Mouse (Mus musculus): Measurements from ENCODE around the gene Gm42421. TPM values are rescaled to one million over a fixed set of nuclear protein-coding genes. Genes with fewer than 3 reads are reported as not detected.

Gm42421 gene
- polyA plus RNA-seq, 1 experiment, result 0.25 TPM

- Histone ChIP-seq H3K4me3 (ENCODE audit: insufficient read depth, poor library complexity, severe bottlenecking) (no peak overlapping the region), H3ac (ENCODE audit: control insufficient read depth, insufficient read length, low read depth) (no peak overlapping the region), H3K27me3 (ENCODE audit: control insufficient read depth, insufficient read depth, insufficient read length) (peaks cover 8% of the 10 kb centered on the region), H3K79me3 (ENCODE audit: low read depth) (no peaks in the 10 kb centered on the region), H3K79me2 (ENCODE audit: control insufficient read depth, insufficient read depth) (no peaks in the 10 kb centered on the region), H3K36me3 (ENCODE audit: control insufficient read depth, insufficient read depth) (no peaks in the 10 kb centered on the region)
- TF ChIP-seq MYOG (IDR thresholded peaks at IDR 0.05; ENCODE audit: control insufficient read depth, extremely low read depth, insufficient read length) (no peak), FOSL1 (IDR thresholded peaks at IDR 0.05; ENCODE audit: insufficient read depth, low read length, poor library complexity, severe bottlenecking) (no peak), CEBPB (IDR thresholded peaks at IDR 0.05; ENCODE audit: low read depth) (no peak), MAX (IDR thresholded peaks at IDR 0.05) (no peak), MYOD1 (IDR thresholded peaks at IDR 0.05; ENCODE audit: control insufficient read depth, insufficient read length, low read depth) (no peak), USF1 (IDR thresholded peaks at IDR 0.05; ENCODE audit: low read depth) (no peak), CTCF (IDR thresholded peaks at IDR 0.05; ENCODE audit: control insufficient read depth, insufficient read depth, insufficient read length) (no peak)
Observed at GRCm38 (mm10) chr5:143975631-143975933, 47.6 kb downstream of the Gm42421 start.

DNA sequence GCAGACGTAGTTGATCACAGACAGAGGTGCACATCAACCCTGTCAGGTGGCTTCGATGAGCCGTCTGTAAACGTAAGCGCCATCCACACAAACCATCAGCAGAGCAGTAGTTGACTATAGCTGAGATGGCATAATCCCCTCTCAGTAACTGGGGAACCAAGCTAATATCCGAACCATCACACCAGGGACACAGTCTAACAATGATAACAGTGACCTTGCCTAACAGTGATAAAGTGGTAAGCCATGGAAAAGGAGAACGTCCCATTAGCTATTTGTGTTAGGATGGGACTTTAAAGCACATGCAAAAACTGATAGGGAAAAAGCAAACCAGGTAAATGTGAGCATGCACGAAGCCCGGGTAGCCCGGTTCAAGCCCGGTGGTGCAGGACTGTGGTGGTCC, 48.3 kb downstream of the Gm42421 start:
- no peaks in the 10 kb centered on the region for H3K79me3 ChIP-seq (ENCODE audit: low read depth)
- no peak for TF ChIP-seq MAX (IDR thresholded peaks at IDR 0.05)
- no peak for TF ChIP-seq MYOD1 (IDR thresholded peaks at IDR 0.05; ENCODE audit: control insufficient read depth, insufficient read length, low read depth)
- TF ChIP-seq CTCF (IDR thresholded peaks at IDR 0.05; ENCODE audit: control insufficient read depth, insufficient read depth, insufficient read length), result no peak
- no peak for TF ChIP-seq CEBPB (IDR thresholded peaks at IDR 0.05; ENCODE audit: low read depth)
- TF ChIP-seq USF1 (IDR thresholded peaks at IDR 0.05; ENCODE audit: low read depth), result no peak
- TF ChIP-seq MYOG (IDR thresholded peaks at IDR 0.05; ENCODE audit: control insufficient read depth, extremely low read depth, insufficient read length), result no peak
- TF ChIP-seq FOSL1 (IDR thresholded peaks at IDR 0.05; ENCODE audit: insufficient read depth, low read length, poor library complexity, severe bottlenecking), result no peak
- H3ac ChIP-seq (ENCODE audit: control insufficient read depth, insufficient read length, low read depth), result no peak overlapping the region
- peaks cover 5% of the 10 kb centered on the region for H3K27me3 ChIP-seq (ENCODE audit: control insufficient read depth, insufficient read depth, insufficient read length)
- H3K79me2 ChIP-seq (ENCODE audit: control insufficient read depth, insufficient read depth), result no peaks in the 10 kb centered on the region
- no peak overlapping the region for H3K4me3 ChIP-seq (ENCODE audit: insufficient read depth, poor library complexity, severe bottlenecking)
- no peaks in the 10 kb centered on the region for H3K36me3 ChIP-seq (ENCODE audit: control insufficient read depth, insufficient read depth)

- no peak for TF ChIP-seq CEBPB (IDR thresholded peaks at IDR 0.05; ENCODE audit: low read depth)
- TF ChIP-seq FOSL1 (IDR thresholded peaks at IDR 0.05; ENCODE audit: insufficient read depth, low read length, poor library complexity, severe bottlenecking), result no peak
- TF ChIP-seq MAX (IDR thresholded peaks at IDR 0.05), result no peak
- TF ChIP-seq USF1 (IDR thresholded peaks at IDR 0.05; ENCODE audit: low read depth), result no peak
- no peak for TF ChIP-seq MYOD1 (IDR thresholded peaks at IDR 0.05; ENCODE audit: control insufficient read depth, insufficient read length, low read depth)
- TF ChIP-seq MYOG (IDR thresholded peaks at IDR 0.05; ENCODE audit: control insufficient read depth, extremely low read depth, insufficient read length), result no peak
- no peak for TF ChIP-seq CTCF (IDR thresholded peaks at IDR 0.05; ENCODE audit: control insufficient read depth, insufficient read depth, insufficient read length)
- H3K79me2 ChIP-seq (ENCODE audit: control insufficient read depth, insufficient read depth), result no peaks in the 10 kb centered on the region
- H3K4me3 ChIP-seq (ENCODE audit: insufficient read depth, poor library complexity, severe bottlenecking), result no peak overlapping the region
- H3K27me3 ChIP-seq (ENCODE audit: control insufficient read depth, insufficient read depth, insufficient read length), result peaks cover 5% of the 10 kb centered on the region
- no peak overlapping the region for H3ac ChIP-seq (ENCODE audit: control insufficient read depth, insufficient read length, low read depth)
- no peaks in the 10 kb centered on the region for H3K36me3 ChIP-seq (ENCODE audit: control insufficient read depth, insufficient read depth)
- no peaks in the 10 kb centered on the region for H3K79me3 ChIP-seq (ENCODE audit: low read depth)
Observed at GRCm38 (mm10) chr5:143976726-143977431, 48.9 kb downstream of the Gm42421 start.

DNA sequence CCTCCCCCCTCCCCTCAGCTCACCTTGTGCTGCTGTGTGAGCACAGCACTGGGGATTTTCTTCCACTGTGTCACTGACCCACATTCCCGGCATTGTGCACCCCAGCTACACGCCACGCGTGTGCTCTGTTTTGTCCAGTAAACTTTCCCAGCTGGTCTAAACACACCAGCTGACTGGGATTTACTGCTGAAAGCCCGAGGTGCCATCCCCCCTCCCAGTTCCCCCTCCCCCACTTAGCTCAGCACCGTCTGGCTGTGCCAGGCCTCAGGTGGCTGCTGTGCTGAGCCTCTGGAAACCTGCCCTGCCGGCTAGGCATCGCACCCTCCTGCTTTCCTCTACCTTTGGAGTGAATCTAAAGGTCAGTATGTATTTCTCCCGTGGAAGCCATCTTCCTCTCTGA, 52.9 kb downstream of the Gm42421 start:
- H3K27me3 ChIP-seq (ENCODE audit: control insufficient read depth, insufficient read depth, insufficient read length), result peaks cover 5% of the 10 kb centered on the region
- TF ChIP-seq MAX (IDR thresholded peaks at IDR 0.05), result no peak
- no peak for TF ChIP-seq CTCF (IDR thresholded peaks at IDR 0.05; ENCODE audit: control insufficient read depth, insufficient read depth, insufficient read length)
- no peak for TF ChIP-seq CEBPB (IDR thresholded peaks at IDR 0.05; ENCODE audit: low read depth)
- TF ChIP-seq FOSL1 (IDR thresholded peaks at IDR 0.05; ENCODE audit: insufficient read depth, low read length, poor library complexity, severe bottlenecking), result no peak
- no peak for TF ChIP-seq USF1 (IDR thresholded peaks at IDR 0.05; ENCODE audit: low read depth)
- TF ChIP-seq MYOD1 (IDR thresholded peaks at IDR 0.05; ENCODE audit: control insufficient read depth, insufficient read length, low read depth), result no peak
- no peak for TF ChIP-seq MYOG (IDR thresholded peaks at IDR 0.05; ENCODE audit: control insufficient read depth, extremely low read depth, insufficient read length)
- no peaks in the 10 kb centered on the region for H3K79me2 ChIP-seq (ENCODE audit: control insufficient read depth, insufficient read depth)
- no peak overlapping the region for H3ac ChIP-seq (ENCODE audit: control insufficient read depth, insufficient read length, low read depth)
- H3K36me3 ChIP-seq (ENCODE audit: control insufficient read depth, insufficient read depth), result no peaks in the 10 kb centered on the region
- no peak overlapping the region for H3K4me3 ChIP-seq (ENCODE audit: insufficient read depth, poor library complexity, severe bottlenecking)
- no peaks in the 10 kb centered on the region for H3K79me3 ChIP-seq (ENCODE audit: low read depth)

- H3K79me3 ChIP-seq (ENCODE audit: low read depth), result no peaks in the 10 kb centered on the region
- no peak overlapping the region for H3K4me3 ChIP-seq (ENCODE audit: insufficient read depth, poor library complexity, severe bottlenecking)
- TF ChIP-seq USF1 (IDR thresholded peaks at IDR 0.05; ENCODE audit: low read depth), result no peak
- TF ChIP-seq MAX (IDR thresholded peaks at IDR 0.05), result no peak
- no peak for TF ChIP-seq CEBPB (IDR thresholded peaks at IDR 0.05; ENCODE audit: low read depth)
- TF ChIP-seq FOSL1 (IDR thresholded peaks at IDR 0.05; ENCODE audit: insufficient read depth, low read length, poor library complexity, severe bottlenecking), result no peak
- no peak for TF ChIP-seq MYOG (IDR thresholded peaks at IDR 0.05; ENCODE audit: control insufficient read depth, extremely low read depth, insufficient read length)
- TF ChIP-seq CTCF (IDR thresholded peaks at IDR 0.05; ENCODE audit: control insufficient read depth, insufficient read depth, insufficient read length), result no peak
- TF ChIP-seq MYOD1 (IDR thresholded peaks at IDR 0.05; ENCODE audit: control insufficient read depth, insufficient read length, low read depth), result no peak
- no peaks in the 10 kb centered on the region for H3K79me2 ChIP-seq (ENCODE audit: control insufficient read depth, insufficient read depth)
- H3K27me3 ChIP-seq (ENCODE audit: control insufficient read depth, insufficient read depth, insufficient read length), result no peaks in the 10 kb centered on the region
- no peak overlapping the region for H3ac ChIP-seq (ENCODE audit: control insufficient read depth, insufficient read length, low read depth)
- H3K36me3 ChIP-seq (ENCODE audit: control insufficient read depth, insufficient read depth), result peaks cover 10% of the 10 kb centered on the region
Observed at GRCm38 (mm10) chr5:143982361-143982760, 54.4 kb downstream of the Gm42421 start.

Data from C2C12 (cell line).